13 mouse cellular contexts compared by ENCODE assay signal in genomic region chr13:9153803-9154202, GRCm38 (mm10).
"Had no signal": no experiment of that assay in that cellular context is flagged by ENCODE, and none has a peak within 500 bp of the region (broad histone marks: within the 10 kb centered on the region; RNA-seq: fewer than 3 reads in every experiment).

No protein-coding gene starts in this region.

- DNase-seq: lung, adult 18-20 months; lung, embryonic 14.5 days; lung, postnatal 10 days; lung, postnatal 4 days; midbrain, embryonic 14.5 days; right cerebral cortex, postnatal 14 days; thymus, adult 18-20 months; thymus, postnatal 14 days; thymus, postnatal 36 days had no signal

- ATAC-seq: midbrain, embryonic 16.5 days had no signal

- H3K27ac ChIP-seq: midbrain, embryonic 10.5 days; midbrain, embryonic 12.5 days; neural tube, embryonic 12.5 days had no signal

- H3K9me3 ChIP-seq: midbrain, embryonic 10.5 days; midbrain, embryonic 12.5 days; neural tube, embryonic 12.5 days had no signal

- H3K4me2 ChIP-seq: lung, embryonic 14.5 days; midbrain, embryonic 12.5 days; neural tube, embryonic 12.5 days had no signal

- H3K9ac ChIP-seq: lung, embryonic 14.5 days; midbrain, embryonic 12.5 days; neural tube, embryonic 12.5 days had no signal

- H3K4me1 ChIP-seq: midbrain, embryonic 10.5 days; midbrain, embryonic 12.5 days; neural tube, embryonic 12.5 days had no signal

- H3K4me3 ChIP-seq: midbrain, embryonic 10.5 days; midbrain, embryonic 12.5 days; neural tube, embryonic 12.5 days had no signal

- H3K27me3 ChIP-seq: midbrain, embryonic 12.5 days; neural tube, embryonic 12.5 days had no signal
